Mouse (Mus musculus): ENCODE data around the gene Hspa12b. TPM values are rescaled to one million over a fixed set of nuclear protein-coding genes. Genes with fewer than 3 reads are reported as not detected.
A peak's percentile ranks its signal among the peaks of the same experiment; 100 is the strongest.

Hspa12b gene
- polyA plus RNA-seq, 1 experiment from 2014 or later: 10.8 TPM

DNA sequence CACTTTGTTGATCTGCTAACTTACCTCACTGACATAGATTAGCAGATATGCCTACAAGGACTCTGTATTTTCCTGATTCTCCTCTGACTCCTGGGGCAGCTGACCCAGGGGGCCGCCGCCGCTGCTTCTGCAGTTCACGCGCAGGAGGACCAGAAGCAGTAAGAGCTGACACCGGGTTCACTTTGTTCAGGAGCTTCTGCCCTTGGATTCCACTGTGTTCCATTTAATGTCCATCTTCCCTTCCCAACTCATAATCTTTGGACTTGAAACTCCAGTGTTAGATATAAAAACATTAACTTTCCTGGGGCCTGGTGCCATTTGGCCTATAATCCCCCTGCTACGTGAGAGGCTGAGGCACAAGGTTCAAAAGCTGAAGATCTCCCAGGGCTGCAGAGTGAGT lies 36.8 kb downstream of the Hspa12b start:
- Histone ChIP-seq H3K27me3 (ENCODE audit: insufficient read depth, poor library complexity, severe bottlenecking) (peaks cover 4% of the 10 kb centered on the region; the same call in 1 of the 2 replicates), H3K36me3 (no peaks in the 10 kb centered on the region), H3K4me1 (peaks cover 5% of the 10 kb centered on the region), H3K9me3 (no peaks in the 10 kb centered on the region), H3K27ac (no peak overlapping the region), H3K4me3 (no peak overlapping the region)
- no peak for DNase-seq (ENCODE audit: low spot score)
- 62% methylated on average over 7 of the region's 7 CpGs for WGBS

DNA sequence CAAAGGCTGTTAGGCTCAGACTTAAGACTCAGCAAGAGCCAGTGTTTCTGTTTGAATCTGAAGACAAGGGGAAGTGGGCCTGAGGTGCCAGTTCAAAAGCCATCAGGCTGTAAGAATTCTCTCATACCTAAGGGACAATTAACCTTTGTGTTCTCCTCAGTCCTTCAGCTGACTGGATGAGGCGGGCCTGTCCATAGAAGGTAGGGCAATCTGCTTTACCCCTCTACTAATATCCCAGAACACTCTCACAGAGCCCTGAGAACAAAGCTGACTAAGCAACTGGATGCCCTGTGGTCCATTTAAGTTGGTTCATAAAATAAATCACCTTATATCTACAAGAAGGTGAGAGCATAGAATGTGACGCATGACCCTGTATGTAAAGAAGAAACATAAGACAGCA lies 39.1 kb downstream of the Hspa12b start:
- 92% methylated on average over 2 of the region's 2 CpGs for WGBS
- no peaks in the 10 kb centered on the region for H3K36me3 ChIP-seq
- H3K4me1 ChIP-seq: peaks cover 2% of the 10 kb centered on the region; the same call in 1 of the 2 replicates
- peaks cover 26% of the 10 kb centered on the region for H3K27me3 ChIP-seq (ENCODE audit: insufficient read depth, poor library complexity, severe bottlenecking)
- no peak for DNase-seq (ENCODE audit: low spot score)
- H3K27ac ChIP-seq: no peak overlapping the region
- H3K4me3 ChIP-seq: no peak overlapping the region
- no peaks in the 10 kb centered on the region for H3K9me3 ChIP-seq

DNA sequence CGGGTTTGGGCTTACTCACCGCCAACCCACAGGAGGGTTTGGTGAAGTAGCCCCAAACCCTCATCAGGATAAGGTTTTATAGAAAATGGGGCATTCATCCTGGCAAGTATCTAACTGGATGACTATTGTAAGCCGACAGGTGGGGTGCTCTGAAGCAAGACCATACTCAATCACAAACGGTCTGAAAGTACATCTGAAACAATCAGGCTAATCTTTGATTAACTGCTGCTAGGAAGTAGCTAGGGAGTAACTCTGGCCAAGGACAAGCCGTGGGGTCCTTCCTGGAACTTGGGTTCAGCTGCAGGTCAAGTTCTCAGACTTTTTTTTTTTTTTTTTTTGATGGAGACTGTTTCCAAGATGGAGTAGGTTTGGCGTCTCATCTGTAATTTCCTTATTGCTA lies 40.9 kb downstream of the Hspa12b start:
- Histone ChIP-seq H3K27ac (no peak overlapping the region), H3K9me3 (no peaks in the 10 kb centered on the region), H3K4me1 (peaks cover 11% of the 10 kb centered on the region), H3K36me3 (no peaks in the 10 kb centered on the region), H3K27me3 (ENCODE audit: insufficient read depth, poor library complexity, severe bottlenecking) (peaks cover 45% of the 10 kb centered on the region), H3K4me3 (no peak overlapping the region)
- no peak for DNase-seq (ENCODE audit: low spot score)
- WGBS: 79% methylated on average over 6 of the region's 6 CpGs

DNA sequence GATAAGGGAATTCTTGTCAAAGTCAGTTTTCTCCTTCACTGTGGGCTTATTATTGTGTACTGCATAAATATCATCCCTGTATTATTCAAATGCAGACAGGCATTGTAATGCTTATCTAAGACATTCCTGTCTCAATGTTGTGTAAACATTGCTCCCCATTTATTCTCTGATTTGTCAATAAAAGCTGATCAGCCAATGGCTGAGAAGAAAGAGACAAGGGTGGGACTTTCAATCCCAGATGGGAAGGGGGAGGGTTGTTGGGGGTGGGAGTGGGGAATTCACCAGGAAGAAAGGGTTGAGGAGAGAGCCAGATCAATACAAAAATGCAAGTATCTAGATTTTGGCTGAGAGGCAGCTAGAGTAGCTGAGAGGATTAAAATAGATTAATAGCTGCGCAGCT lies 41.8 kb downstream of the Hspa12b start:
- Histone ChIP-seq H3K4me1 (peaks cover 11% of the 10 kb centered on the region), H3K27ac (no peak overlapping the region), H3K4me3 (no peak overlapping the region), H3K27me3 (ENCODE audit: insufficient read depth, poor library complexity, severe bottlenecking) (peaks cover 54% of the 10 kb centered on the region), H3K36me3 (no peaks in the 10 kb centered on the region), H3K9me3 (no peaks in the 10 kb centered on the region)
- 70% methylated on average over 1 of the region's 1 CpGs for WGBS
- no peak for DNase-seq (ENCODE audit: low spot score)

DNA sequence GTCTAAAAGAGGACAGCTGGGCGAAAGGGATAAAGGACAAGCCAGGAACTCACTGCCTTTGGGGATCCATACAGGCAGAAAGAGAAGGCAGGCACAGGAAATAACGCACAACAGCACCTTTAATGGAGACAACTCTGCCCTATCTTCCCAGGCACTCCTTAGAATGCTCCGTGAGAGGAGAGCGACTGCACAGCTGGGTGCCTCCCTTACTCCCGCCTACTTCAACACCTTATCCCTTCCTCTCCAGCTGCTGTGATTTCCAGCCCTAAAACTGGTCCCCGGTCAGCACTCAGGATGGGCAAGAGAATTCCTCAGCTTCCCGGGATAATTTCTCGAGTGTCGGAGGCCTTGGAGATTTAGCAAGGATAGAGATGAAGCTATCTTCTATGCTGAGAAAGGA lies 43.9 kb downstream of the Hspa12b start:
- 9% methylated on average over 9 of the region's 9 CpGs for WGBS
- Histone ChIP-seq H3K4me1 (peaks cover 19% of the 10 kb centered on the region), H3K27ac (no peak overlapping the region), H3K4me3 (peak overlapping the region; percentile 55), H3K27me3 (ENCODE audit: insufficient read depth, poor library complexity, severe bottlenecking) (peaks cover 57% of the 10 kb centered on the region), H3K36me3 (no peaks in the 10 kb centered on the region), H3K9me3 (no peaks in the 10 kb centered on the region)
- DNase-seq (ENCODE audit: low spot score): no peak

DNA sequence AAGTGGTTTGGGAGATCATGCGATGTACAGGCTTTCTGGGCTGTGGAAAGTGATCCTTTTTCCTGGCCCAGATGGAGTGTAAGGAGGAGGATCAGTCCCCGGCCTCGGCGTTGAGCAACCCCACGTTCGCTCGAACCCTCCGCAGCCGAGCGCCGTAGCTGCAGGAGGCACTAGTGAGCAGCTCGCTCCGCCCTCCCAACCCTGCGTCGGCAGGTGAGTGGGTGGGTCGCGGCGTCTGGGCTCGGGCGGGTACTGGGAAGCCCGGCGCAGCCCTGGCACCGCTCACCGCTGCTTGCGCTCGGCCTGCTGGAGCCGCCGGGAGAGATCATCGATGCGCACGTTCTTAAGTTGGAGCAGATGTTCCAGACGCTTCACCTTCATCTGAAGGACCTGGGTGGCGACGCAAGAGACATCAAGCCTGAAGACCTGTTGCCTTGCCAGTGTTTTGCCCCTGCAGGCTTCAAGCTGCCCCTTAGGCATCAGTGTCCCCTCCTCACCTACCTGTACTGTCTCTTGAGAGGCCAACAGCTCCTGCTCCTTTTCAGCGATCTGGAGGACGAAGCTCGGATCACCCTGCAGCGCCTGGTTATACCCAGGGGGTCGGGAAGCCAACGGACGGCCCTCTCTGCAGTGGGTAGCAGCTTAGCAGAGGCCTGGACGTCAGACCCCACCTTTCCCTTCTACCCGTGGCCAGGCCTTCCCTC lies 44.5 kb downstream of the Hspa12b start:
- Histone ChIP-seq H3K4me3 (peak overlapping the region; percentile 55), H3K27me3 (ENCODE audit: insufficient read depth, poor library complexity, severe bottlenecking) (peaks cover 57% of the 10 kb centered on the region), H3K36me3 (no peaks in the 10 kb centered on the region), H3K27ac (no peak overlapping the region), H3K4me1 (peaks cover 22% of the 10 kb centered on the region), H3K9me3 (no peaks in the 10 kb centered on the region)
- WGBS: 3% methylated on average over 43 of the region's 43 CpGs
- DNase-seq (ENCODE audit: low spot score): no peak

DNA sequence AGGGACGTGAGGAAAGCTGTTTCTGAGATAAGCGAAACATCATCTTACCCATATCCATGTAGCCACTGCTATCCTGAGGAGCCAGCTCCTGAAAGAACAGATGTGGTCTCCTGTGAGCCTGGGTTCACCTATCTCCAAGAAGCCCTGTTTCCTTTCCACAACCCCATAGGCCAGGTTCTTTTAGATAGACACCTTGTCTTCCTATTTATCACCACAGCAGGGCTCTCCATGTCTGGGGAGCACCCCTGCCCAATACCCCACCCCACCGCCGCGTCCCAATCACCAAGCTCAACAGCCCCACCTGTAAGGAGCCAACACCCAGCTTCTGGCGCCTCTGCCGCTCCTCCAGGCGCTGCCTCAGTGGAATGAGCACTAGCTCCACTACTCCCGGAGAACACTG lies 45.2 kb downstream of the Hspa12b start:
- 25% methylated on average over 9 of the region's 9 CpGs for WGBS
- no peak overlapping the region for H3K27ac ChIP-seq
- H3K4me3 ChIP-seq: no peak overlapping the region
- H3K4me1 ChIP-seq: peaks cover 30% of the 10 kb centered on the region
- H3K27me3 ChIP-seq (ENCODE audit: insufficient read depth, poor library complexity, severe bottlenecking): peaks cover 57% of the 10 kb centered on the region
- H3K9me3 ChIP-seq: no peaks in the 10 kb centered on the region
- no peak for DNase-seq (ENCODE audit: low spot score)
- H3K36me3 ChIP-seq: peaks cover 5% of the 10 kb centered on the region

DNA sequence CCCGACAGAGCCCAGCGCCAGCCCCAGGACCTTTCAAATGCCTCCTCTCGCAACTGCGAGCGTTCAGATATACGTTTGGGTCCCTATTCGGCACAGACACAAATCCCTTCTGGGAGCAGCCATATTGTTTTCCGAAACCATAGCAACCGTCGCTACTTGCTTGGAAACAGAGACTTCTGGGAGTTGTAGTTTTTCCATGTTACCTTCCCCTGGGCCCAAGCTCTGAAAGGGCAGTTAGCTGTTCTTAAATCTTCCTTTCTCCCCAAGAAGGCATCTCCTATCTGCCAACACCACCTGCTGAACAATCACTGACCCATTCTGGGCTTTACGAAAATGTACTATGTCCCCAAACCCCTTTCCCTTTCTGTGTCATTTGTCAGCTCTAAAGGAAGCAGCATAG lies 47.6 kb downstream of the Hspa12b start:
- peak; percentile 88 for DNase-seq (ENCODE audit: low spot score)
- Histone ChIP-seq H3K9me3 (no peaks in the 10 kb centered on the region), H3K27me3 (ENCODE audit: insufficient read depth, poor library complexity, severe bottlenecking) (peaks cover 46% of the 10 kb centered on the region), H3K4me1 (peaks cover 51% of the 10 kb centered on the region), H3K36me3 (peaks cover 14% of the 10 kb centered on the region), H3K4me3 (peak overlapping the region; percentile 59), H3K27ac (no peak overlapping the region)
- WGBS: 5% methylated on average over 11 of the region's 11 CpGs

DNA sequence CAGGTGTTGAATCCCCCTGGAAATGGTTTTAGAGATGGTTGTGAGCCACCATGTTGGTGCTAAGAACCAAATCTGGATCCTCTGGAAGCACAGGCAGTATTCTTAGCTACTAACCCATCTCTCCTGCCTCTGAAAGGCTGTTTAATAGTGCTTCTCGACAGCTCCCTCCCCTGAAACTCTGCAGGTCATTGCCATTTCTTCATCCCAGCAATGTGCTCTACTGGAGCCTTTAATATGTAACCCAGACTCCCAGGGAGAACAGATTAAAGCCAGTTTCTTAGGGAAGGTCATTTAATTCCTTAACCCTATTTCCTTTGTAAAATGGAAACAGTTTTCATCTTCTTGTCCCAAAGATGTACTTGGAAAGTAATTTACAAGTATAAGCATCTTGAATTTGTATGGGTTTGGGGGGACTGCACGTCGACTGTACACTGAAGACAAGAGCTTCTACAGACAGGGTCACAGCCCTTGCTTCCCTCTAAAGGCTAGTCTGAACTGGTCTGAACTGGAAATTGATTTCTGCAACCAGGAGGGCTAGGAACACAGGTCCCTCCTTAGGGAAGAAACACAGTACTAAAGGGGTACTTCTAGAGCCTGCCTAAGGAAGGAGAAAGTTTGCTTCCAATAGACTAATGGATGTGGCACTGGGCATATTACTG lies 48.3 kb downstream of the Hspa12b start:
- no peak for DNase-seq (ENCODE audit: low spot score)
- Histone ChIP-seq H3K4me3 (no peak overlapping the region), H3K36me3 (peaks cover 14% of the 10 kb centered on the region), H3K9me3 (no peaks in the 10 kb centered on the region), H3K4me1 (peaks cover 51% of the 10 kb centered on the region), H3K27me3 (ENCODE audit: insufficient read depth, poor library complexity, severe bottlenecking) (peaks cover 39% of the 10 kb centered on the region), H3K27ac (no peak overlapping the region)
- 72% methylated on average over 3 of the region's 3 CpGs for WGBS

DNA sequence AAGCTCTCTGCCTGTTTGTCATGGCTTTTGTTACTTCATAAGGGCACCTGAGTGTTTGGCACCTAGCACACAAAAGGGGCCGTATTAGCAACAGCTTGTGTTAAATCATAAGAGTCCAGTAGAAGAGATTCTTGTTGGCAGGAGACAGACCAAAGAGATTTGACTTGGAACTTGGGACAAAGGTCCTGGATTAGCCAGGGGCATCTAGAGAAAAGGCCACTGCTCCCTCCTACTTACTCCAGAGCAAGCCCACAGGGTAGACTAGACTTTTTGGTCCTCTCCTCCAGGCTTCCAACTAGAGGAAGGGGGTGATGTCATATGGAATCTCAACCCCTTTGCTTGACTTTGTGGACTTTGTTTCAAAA lies 48.8 kb downstream of the Hspa12b start:
- 97% methylated on average over 1 of the region's 1 CpGs for WGBS
- Histone ChIP-seq H3K4me3 (no peak overlapping the region), H3K27me3 (ENCODE audit: insufficient read depth, poor library complexity, severe bottlenecking) (peaks cover 33% of the 10 kb centered on the region), H3K9me3 (no peaks in the 10 kb centered on the region), H3K36me3 (peaks cover 14% of the 10 kb centered on the region), H3K4me1 (peaks cover 51% of the 10 kb centered on the region), H3K27ac (no peak overlapping the region)
- DNase-seq (ENCODE audit: low spot score): no peak

DNA sequence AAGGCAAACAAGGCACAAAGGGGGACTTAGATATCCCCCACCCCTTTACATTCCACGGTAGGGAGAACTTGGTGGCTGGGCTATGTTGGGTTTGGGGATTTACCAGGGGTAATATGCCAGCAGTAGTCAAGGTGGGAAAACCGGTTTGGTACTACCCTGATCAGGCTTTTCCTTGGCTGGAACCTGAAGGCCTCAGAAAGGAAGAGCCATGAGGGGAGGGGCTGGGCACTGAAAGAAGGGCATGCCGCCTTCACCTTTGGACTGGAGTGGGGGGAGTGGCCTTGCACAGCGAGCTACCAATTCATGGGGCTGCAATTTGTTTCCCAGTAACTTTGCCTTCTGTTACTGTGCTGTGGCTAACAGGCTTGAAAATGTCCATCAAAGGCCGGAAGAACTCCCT lies 49.4 kb downstream of the Hspa12b start:
- Histone ChIP-seq H3K27me3 (ENCODE audit: insufficient read depth, poor library complexity, severe bottlenecking) (peaks cover 28% of the 10 kb centered on the region), H3K36me3 (peaks cover 14% of the 10 kb centered on the region), H3K4me1 (peaks cover 46% of the 10 kb centered on the region), H3K4me3 (no peak overlapping the region), H3K27ac (no peak overlapping the region), H3K9me3 (no peaks in the 10 kb centered on the region)
- DNase-seq (ENCODE audit: low spot score): no peak
- WGBS: 61% methylated on average over 5 of the region's 5 CpGs

DNA sequence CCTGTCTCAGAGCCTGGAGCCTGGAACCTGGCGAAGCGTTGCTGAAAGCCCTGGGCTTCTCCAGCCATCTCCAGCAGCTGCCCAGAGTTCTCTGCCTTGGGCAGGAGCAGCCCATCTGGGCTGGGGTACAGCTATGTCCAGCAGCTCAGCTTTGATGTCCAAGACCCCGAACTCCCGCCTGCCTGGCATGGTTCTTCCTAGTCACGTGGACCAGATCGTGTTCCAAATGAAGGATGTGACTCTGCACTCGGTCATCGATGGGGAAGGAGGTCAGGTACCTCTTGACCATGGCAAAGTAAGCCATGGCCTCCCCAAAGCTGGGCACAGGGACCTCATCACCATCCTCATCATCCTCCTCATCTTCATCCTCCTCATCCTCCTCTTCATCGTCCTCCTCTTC lies 50.9 kb downstream of the Hspa12b start:
- Histone ChIP-seq H3K9me3 (no peaks in the 10 kb centered on the region), H3K27ac (peak overlapping the region; percentile 16; the same call in 1 of the 2 replicates), H3K27me3 (ENCODE audit: insufficient read depth, poor library complexity, severe bottlenecking) (peaks cover 13% of the 10 kb centered on the region), H3K4me3 (peak overlapping the region; percentile 81; the same call in 1 of the 2 replicates), H3K36me3 (peaks cover 14% of the 10 kb centered on the region), H3K4me1 (peaks cover 40% of the 10 kb centered on the region)
- 85% methylated on average over 9 of the region's 9 CpGs for WGBS
- no peak for DNase-seq (ENCODE audit: low spot score)

DNA sequence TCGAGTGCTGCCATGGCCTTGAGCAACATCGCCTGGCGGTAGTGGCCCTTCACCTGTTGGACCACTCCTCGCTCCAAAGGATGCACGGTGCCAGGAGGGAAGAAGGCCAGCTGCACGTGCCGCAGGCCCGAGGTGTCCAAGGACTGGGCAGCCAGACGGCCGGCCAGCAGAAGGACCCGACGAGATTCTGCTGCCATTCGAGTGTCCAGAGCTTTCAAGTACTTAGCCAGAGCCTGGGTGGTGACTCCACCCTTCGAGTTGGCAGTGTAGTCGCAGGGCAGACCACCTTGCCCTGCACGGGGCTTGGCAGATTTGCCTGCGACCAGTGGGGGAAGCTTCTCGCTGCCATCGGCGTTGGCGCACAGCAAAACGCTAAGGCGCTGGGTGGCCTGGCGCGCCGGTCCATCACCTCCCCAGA lies 51.8 kb downstream of the Hspa12b start:
- no peaks in the 10 kb centered on the region for H3K9me3 ChIP-seq
- peak overlapping the region; percentile 92 for H3K27ac ChIP-seq
- H3K36me3 ChIP-seq: peaks cover 14% of the 10 kb centered on the region
- WGBS: 37% methylated on average over 26 of the region's 26 CpGs
- peak overlapping the region; percentile 81 for H3K4me3 ChIP-seq
- H3K4me1 ChIP-seq: peaks cover 40% of the 10 kb centered on the region
- H3K27me3 ChIP-seq (ENCODE audit: insufficient read depth, poor library complexity, severe bottlenecking): peaks cover 9% of the 10 kb centered on the region
- peak; percentile 82 for DNase-seq (ENCODE audit: low spot score)
